Comparison of ENCODE assay signal across 16 mouse cellular contexts in genomic region chr6:28308929-28309328, GRCm38 (mm10).
"Had no signal": no experiment of that assay in that cellular context is flagged by ENCODE, and none has a peak within 500 bp of the region (broad histone marks: within the 10 kb centered on the region; RNA-seq: fewer than 3 reads in every experiment).

No protein-coding gene starts in this region.

- H3K4me1 ChIP-seq: neural tube, embryonic 12.5 days; neural tube, embryonic 13.5 days; neural tube, embryonic 15.5 days; stomach, embryonic 15.5 days had no signal

- DNase-seq: right cerebral cortex, adult 18-20 months; right cerebral cortex, postnatal 14 days; right cerebral cortex, postnatal 25 days; right cerebral cortex, postnatal 4 days; spleen, adult 18-20 months; thymus, adult 18-20 months; thymus, adult 2 months; thymus, postnatal 14 days; thymus, postnatal 25 days; thymus, postnatal 36 days; thymus, postnatal 4 days had no signal

- H3K4me3 ChIP-seq: neural tube, embryonic 12.5 days; neural tube, embryonic 13.5 days; neural tube, embryonic 15.5 days; stomach, embryonic 15.5 days had no signal

- H3K9me3 ChIP-seq: neural tube, embryonic 12.5 days; neural tube, embryonic 13.5 days; neural tube, embryonic 15.5 days; stomach, embryonic 15.5 days had no signal

- H3K27ac ChIP-seq: neural tube, embryonic 12.5 days; neural tube, embryonic 13.5 days; neural tube, embryonic 15.5 days; stomach, embryonic 15.5 days; stomach, postnatal 0 days had no signal

- H3K9ac ChIP-seq: neural tube, embryonic 12.5 days; neural tube, embryonic 13.5 days; neural tube, embryonic 15.5 days; stomach, embryonic 15.5 days had no signal

- H3K36me3 ChIP-seq: neural tube, embryonic 12.5 days; neural tube, embryonic 13.5 days; neural tube, embryonic 15.5 days; stomach, embryonic 15.5 days had no signal

- H3K27me3 ChIP-seq: neural tube, embryonic 12.5 days; neural tube, embryonic 13.5 days; neural tube, embryonic 15.5 days; stomach, embryonic 15.5 days had no signal
